Mouse (Mus musculus): ENCODE data around the gene Mapk12.

Gene Mapk12

GRCm38 (mm10) chr15:89090662-89091061 lies 49.8 kb downstream of the Mapk12 start:
- no peak for DNase-seq

DNA sequence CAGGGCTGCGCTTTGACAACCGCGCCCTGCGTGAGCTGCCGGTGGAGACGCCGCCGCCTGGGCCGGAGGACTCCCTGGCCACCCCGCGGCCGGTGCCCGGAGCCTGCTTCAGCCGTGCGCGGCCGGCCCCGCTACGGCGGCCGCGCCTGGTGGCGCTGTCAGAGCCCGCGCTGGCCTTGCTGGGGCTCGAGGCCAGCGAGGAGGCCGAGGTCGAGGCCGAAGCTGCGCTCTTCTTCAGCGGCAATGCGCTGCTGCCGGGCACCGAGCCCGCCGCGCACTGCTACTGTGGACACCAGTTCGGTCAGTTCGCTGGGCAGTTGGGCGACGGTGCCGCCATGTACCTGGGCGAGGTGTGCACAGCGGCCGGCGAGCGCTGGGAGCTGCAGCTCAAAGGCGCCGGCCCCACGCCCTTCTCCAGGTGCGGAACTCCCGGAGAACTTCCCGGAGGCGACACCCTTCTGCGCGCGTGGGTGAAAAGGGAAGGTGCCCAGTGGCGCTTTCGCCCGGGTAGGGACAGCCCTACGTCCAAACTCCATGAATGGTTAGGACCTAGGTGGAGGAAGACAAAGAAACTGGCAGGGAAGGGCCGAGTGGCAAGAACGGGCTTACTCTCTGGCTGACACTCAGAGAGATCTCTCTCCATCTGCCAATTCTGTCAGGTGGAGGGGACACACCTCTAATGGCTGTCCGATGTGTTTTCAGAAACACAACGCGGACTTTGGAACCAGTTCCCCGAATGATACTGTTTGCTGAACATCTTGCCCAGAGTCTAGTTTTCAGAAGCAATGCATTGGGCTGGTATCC lies 51.1 kb downstream of the Mapk12 start:
- peak in 1 of 2 experiments; percentile 28 for DNase-seq

GRCm38 (mm10) chr15:89088607-89089247 lies 51.8 kb downstream of the Mapk12 start, which contains the start of gene Selenoo:
Selenoo (plus strand) TSS chr15:89089084.
- DNase-seq, result peak; percentile 76 to 80

- DNase-seq, result no peak
Measured at GRCm38 (mm10) chr15:89084826-89085225, 55.7 kb downstream of the Mapk12 start.

DNA sequence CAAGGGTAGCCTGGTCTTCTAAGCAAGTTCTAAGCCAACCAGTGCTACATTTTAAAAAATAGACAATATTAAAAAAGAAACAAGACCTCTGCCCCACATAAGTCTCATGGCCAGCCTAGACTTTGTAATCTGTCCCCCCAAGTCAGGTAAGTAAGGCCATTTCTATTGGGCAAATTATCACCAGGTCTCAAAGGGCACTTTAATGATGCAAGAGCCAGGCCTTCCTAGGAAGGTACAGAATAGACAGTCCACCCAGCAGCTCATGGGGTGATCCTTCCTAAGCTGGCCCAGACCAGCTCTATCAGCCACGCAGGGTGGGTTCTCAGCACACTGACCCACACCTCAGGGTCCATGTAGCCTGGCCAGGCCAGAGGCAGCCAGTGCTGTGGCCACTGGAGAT lies 56.6 kb downstream of the Mapk12 start:
- DNase-seq, result no peak

Data from spleen, adult 18-20 months (tissue).